8 mouse cellular contexts compared by ENCODE assay signal in genomic region chr1:93235576-93236544, GRCm38 (mm10). TPM values are rescaled to one million over a fixed set of nuclear protein-coding genes. Genes with fewer than 3 reads are reported as not detected.
DNase-seq lines count a peak whose midpoint lies in the region; ATAC-seq and TF ChIP-seq lines count a peak whose summit lies in the region.

Gene Sned1 (plus strand): TSS chr1:93235841.

- H3K36me3 ChIP-seq in embryonic facial prominence, embryonic 12.5 days: no peaks in the 10 kb centered on the region
- H3K36me3 ChIP-seq in midbrain, embryonic 11.5 days (ENCODE audit: control insufficient read depth, insufficient read depth, low read length): no peaks in the 10 kb centered on the region

- peak within 1 kb of the TSS; percentile 58 for H3K4me3 ChIP-seq in bone marrow macrophage, adult 2 months (ENCODE audit: insufficient read depth, low read length)
- peak within 1 kb of the TSS; percentile 61 for H3K4me3 ChIP-seq in embryonic facial prominence, embryonic 12.5 days
- peak within 1 kb of the TSS; percentile 46 for H3K4me3 ChIP-seq in midbrain, embryonic 11.5 days (ENCODE audit: low read depth, low read length)

- H3K4me2 ChIP-seq in embryonic facial prominence, embryonic 12.5 days (replicated peaks): peak within 1 kb of the TSS; percentile 94
- H3K4me2 ChIP-seq in midbrain, embryonic 11.5 days: peak within 1 kb of the TSS; percentile 93

- H3K4me1 ChIP-seq in bone marrow macrophage, adult 2 months (ENCODE audit: control insufficient read depth, insufficient read depth, low read length): no peaks in the 10 kb centered on the region
- peaks cover 46% of the 10 kb centered on the region for H3K4me1 ChIP-seq in embryonic facial prominence, embryonic 12.5 days
- H3K4me1 ChIP-seq in midbrain, embryonic 11.5 days (ENCODE audit: control insufficient read depth, insufficient read depth, low read length): peaks cover 5% of the 10 kb centered on the region; the same call in 1 of the 2 replicates

- WGBS in embryonic facial prominence, embryonic 12.5 days: under 1% methylated on average over 100 of the region's 100 CpGs
- under 1% methylated on average over 99 of the region's 100 CpGs for WGBS in midbrain, embryonic 11.5 days

- peaks cover 7% of the 10 kb centered on the region for H3K27me3 ChIP-seq in embryonic facial prominence, embryonic 12.5 days
- peaks cover 24% of the 10 kb centered on the region for H3K27me3 ChIP-seq in midbrain, embryonic 11.5 days (ENCODE audit: control insufficient read depth, insufficient read depth, low read length)

- TF ChIP-seq CTCF in bone marrow macrophage, adult 2 months (IDR thresholded peaks at IDR 0.05; ENCODE audit: low read depth, low read length): no peak

- intact Hi-C loops in left cerebral cortex, postnatal 4 days (cut with DNase I): no loop called here

- ATAC-seq in embryonic facial prominence, embryonic 12.5 days (ENCODE audit: insufficient number of reproducible peaks, insufficient read depth, low FRiP score, low TSS enrichment): peak; percentile 87
- peak; percentile 89 for ATAC-seq in midbrain, embryonic 11.5 days (ENCODE audit: low FRiP score)

- no peak for TF ChIP-seq POLR2A in bone marrow macrophage, adult 2 months (IDR thresholded peaks at IDR 0.05; ENCODE audit: borderline replicate concordance, low read depth, low read length)

- H3K9me3 ChIP-seq in embryonic facial prominence, embryonic 12.5 days: no peaks in the 10 kb centered on the region
- H3K9me3 ChIP-seq in midbrain, embryonic 11.5 days (ENCODE audit: control insufficient read depth, low read length): no peaks in the 10 kb centered on the region

- DNase-seq in heart, adult 18-20 months: peak; percentile 95 to 96
- peak; percentile 95 for DNase-seq in kidney, adult 18-20 months
- DNase-seq in left cerebral cortex, postnatal 4 days: peak; percentile 90
- DNase-seq in midbrain, embryonic 11.5 days (ENCODE audit: low spot score, missing footprints): peak; percentile 97
- DNase-seq in right cerebral cortex, postnatal 4 days: peak; percentile 69
- DNase-seq in thymus, postnatal 36 days: no peak

- no peak within 1 kb of the TSS for H3K27ac ChIP-seq in bone marrow macrophage, adult 2 months (ENCODE audit: insufficient read depth, low read depth, low read length)
- H3K27ac ChIP-seq in embryonic facial prominence, embryonic 12.5 days: peak within 1 kb of the TSS; percentile 30; the same call in 1 of the 2 replicates
- no peak within 1 kb of the TSS for H3K27ac ChIP-seq in midbrain, embryonic 11.5 days (ENCODE audit: low read depth, low read length)

- H3K9ac ChIP-seq in embryonic facial prominence, embryonic 12.5 days: peak within 1 kb of the TSS; percentile 63
- H3K9ac ChIP-seq in midbrain, embryonic 11.5 days (ENCODE audit: low read length): peak within 1 kb of the TSS; percentile 39

RNA-seq across cellular contexts. Expression of gene Sned1, which starts in this region (rescaled TPM):
- 0.27 and 0.40 TPM in 2 replicates for polyA plus RNA-seq in bone marrow macrophage, adult 2 months (2012; ENCODE audit: insufficient read depth, insufficient read length, missing spikeins)
- 24.6 and 30.6 TPM in 2 replicates for polyA plus RNA-seq in embryonic facial prominence, embryonic 12.5 days (2016; fragmentation: Nextera tagmentation; extraction: Ambion mirVana)
- 1 to 10 TPM; 4.2 to 7.5 TPM for total RNA-seq in heart, adult 18-20 months (2021)
- total RNA-seq in left cerebral cortex, postnatal 4 days (2021): 1 to 10 TPM; 8.4 to 8.6 TPM
- polyA plus RNA-seq in midbrain, embryonic 11.5 days (2014; fragmentation: Nextera tagmentation; extraction: Ambion mirVana): 1.8 and 2.0 TPM in 2 replicates

Comparison
In these comparisons a context has a peak if more than half of its experiments do, and no peak if none do; other contexts are left out.
1. DNase-seq: peak in heart, adult 18-20 months (2 of 2), kidney, adult 18-20 months (single experiment), left cerebral cortex, postnatal 4 days (single experiment), midbrain, embryonic 11.5 days (single experiment) and right cerebral cortex, postnatal 4 days (single experiment); none in thymus, postnatal 36 days (0 of 2).
2. Peak in every context shown above with its lines, with median percentiles within 50 percentile points of each other: H3K4me3 ChIP-seq.